Mouse (Mus musculus) urinary bladder, adult 2 months (tissue): ENCODE data around the gene Greb1. TPM values are rescaled to one million over a fixed set of nuclear protein-coding genes. Genes with fewer than 3 reads are reported as not detected.

Source experiments
- DNase-seq: peaks from one replicate; pipeline ENCODE4 v3.0.0; 2022; ENCODE audit warnings: low spot score
- polyA plus RNA-seq: library from polyadenylated mRNA; depleted of rRNA; stranded (reverse); fragments of >200 nt; gene quantifications from 2 replicates; pipeline ENCODE4 v1.2.3, GENCODE M21; 2012; rRNA removed

The Greb1 gene
- polyA plus RNA-seq, 1 experiment, result 0.29 TPM

DNA sequence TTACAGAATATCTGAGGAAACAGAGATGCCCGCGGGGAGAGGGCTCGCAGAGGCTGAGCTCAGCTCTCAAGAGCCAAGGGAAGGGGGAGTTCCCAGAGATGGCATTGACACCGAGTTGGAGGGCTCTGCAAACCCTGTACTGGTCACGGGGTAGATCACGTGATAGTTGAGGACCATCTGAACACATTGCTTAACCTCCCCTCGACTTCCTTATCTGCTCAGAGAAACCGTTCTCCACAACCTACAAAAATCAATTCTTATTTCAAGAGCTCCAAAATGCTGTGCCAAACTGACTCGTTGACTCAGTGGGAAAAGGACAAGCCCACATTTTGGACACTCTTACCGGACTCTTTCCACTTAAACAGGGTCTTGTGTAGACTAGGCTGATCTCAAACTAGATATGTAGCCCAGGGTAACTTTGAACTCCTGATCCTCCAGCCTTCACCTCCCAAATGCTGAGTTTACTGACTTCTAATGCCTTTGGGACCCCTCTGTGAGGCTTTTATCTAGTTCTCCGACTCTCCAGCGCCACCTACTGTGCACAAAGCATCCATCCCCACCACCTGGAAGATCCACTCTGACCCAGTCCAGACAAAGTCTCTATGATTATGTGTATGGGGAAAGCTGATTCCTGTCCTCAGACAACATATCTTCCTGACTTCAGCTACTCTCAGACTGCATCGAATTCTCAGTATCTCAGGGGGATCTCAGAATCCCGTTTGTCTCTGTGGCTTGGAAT lies 166.4 kb downstream of the Greb1 start:
- no peak for DNase-seq

DNA sequence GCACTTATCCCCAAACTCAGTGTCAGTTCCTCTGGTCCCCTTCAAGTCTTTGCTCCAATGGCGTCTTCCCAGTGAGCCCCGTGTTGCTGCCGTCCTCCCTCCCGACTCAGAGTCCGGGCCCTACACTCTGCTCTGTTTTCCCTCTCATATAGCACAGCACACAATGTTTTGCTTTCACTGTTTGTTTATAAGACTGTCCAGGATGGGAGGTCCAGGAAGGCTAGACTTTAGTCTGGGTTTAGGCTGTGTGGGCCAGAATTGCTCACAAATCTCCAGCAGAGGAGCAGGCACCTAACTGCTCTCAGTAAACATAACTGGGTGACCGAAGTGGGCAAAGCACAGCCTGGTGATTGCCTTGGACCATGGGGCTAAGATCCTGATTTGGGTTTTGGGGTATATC lies 167.5 kb downstream of the Greb1 start:
- no peak for DNase-seq

DNA sequence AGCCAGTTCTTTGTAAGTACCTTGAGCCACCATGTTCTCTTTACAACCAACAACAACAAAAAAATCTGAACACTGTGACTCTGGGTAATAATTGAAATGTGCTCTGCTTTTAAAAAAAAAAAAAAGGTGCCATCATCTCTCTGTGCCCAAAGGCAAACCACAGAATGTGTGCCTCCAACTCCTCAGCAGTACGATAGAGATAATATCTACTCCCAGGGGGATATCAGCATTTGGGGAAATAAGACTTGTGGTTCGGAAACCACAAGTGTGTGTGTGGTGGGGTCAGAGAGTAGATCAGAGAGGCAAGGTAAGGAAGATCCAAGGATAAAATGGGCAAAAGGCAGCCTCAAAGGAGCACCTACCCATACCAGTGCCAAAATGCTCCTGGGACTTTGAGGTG lies 169.3 kb downstream of the Greb1 start:
- no peak for DNase-seq

DNA sequence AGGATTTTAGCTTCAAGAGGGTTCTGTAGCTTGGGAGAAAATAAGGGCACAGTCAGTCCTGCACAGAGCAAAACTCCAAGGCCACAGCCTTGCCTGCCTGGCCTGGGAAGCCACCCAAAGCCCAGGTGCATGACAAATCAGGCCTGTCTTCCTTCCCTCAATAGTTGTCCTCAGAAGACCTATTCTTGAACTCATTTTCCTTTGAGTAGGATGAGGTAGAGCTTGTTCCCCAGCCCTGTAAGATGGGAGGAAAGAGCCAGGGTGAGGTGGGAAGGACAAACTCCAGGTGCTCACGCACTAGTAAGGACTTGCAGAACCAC lies 169.9 kb downstream of the Greb1 start:
- DNase-seq, result no peak

DNA sequence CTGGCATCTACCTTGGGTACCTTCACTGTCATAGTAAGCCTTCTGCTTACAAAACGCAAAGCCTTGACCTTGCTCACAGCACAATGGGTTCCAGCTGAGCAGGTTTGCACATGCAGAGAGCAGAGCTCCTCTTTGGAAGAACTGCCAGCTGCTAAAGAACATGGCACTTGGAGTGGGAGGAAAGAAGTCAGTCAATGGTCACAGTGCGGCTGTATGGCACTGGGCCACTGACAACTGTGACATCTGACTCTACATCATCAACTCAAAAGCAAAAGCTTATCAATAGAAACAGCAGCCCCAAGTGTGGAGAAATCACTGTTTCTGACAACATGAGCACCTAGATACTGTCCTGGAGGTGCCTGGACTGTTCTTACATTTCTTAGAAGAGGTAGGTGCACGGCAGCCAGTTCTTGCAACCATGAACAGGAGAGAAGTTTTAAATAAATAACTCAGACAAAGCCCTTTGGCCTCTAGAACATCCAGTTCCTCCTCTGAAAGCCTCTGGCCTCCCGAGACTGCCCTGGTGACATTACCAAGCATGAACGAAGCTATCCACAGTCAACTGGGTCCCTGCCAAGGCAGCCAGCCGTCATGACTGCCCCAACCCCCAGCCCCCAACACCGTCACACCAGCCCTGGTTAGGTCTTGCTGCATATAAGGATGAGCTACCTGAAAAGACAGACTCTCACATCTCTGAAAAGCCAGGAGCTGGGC lies 170.4 kb downstream of the Greb1 start:
- DNase-seq, result no peak

Other genes starting within 250 kb of the Greb1 start
- 12.3 and 15.5 TPM in 2 replicates for gene Lpin1, start 189.9 kb downstream of the Greb1 start, polyA plus RNA-seq
- gene Ntsr2, start 147.5 kb downstream of the Greb1 start, polyA plus RNA-seq, result 0.13 and 0.22 TPM in 2 replicates
- 26.5 and 27.9 TPM in 2 replicates for gene E2f6, start 10.1 kb upstream of the Greb1 start, polyA plus RNA-seq
- 42.1 and 52.0 TPM in 2 replicates for gene Rock2, start 94.0 kb upstream of the Greb1 start, polyA plus RNA-seq
- gene Pqlc3, start 199.5 kb upstream of the Greb1 start, polyA plus RNA-seq, result 23.4 and 24.4 TPM in 2 replicates
- gene 2410004P03Rik, start 210.8 kb upstream of the Greb1 start, polyA plus RNA-seq, result 0.07 and 0.47 TPM in 2 replicates